Mouse (Mus musculus): ENCODE measurements around the gene Akap6. TPM values are rescaled to one million over a fixed set of nuclear protein-coding genes. Genes with fewer than 3 reads are reported as not detected.

Akap6 gene
- polyA plus RNA-seq, 1 experiment from 2014 or later = 0.41 TPM

DNA sequence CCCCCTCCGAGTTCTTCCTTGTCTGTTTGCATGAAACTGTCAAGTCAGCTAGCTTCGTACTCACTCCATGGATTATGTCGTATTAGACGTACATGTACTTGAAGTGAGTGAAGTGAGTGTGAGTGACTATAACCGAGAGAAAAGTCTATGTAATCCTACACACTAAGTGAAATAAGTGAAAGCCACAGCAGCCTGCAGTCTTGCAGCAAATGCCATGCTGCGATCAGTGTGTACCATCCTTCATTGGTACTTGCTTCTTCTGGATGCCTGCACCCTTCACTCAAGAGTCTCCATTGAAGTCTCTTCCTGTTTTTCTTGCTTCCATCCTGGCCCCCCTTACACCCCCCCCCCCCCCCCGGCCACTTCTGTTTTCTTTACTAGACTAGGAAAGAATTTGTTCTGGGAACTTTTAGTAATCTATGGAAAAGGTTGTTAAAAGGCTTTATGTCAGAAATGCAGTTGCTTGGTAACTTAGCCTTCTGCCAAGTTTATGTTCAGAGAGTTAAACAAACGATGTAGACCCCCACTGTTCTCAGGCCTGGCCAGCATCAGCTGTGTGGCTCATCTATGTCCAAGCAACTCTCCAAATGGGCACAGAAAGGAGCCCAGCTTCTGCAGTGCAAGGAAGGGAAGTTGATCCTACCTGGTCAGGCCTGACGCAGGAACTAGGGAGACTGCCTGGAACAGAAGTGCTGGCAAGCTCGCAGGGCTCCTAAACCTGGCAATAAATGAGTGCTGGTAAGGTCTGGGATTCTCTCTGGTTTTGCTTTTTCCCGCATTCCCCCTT lies 73.5 kb downstream of the Akap6 start:
- no peak overlapping the region for H3K27ac ChIP-seq (ENCODE audit: low read length)
- WGBS = 54% methylated on average over 10 of the region's 11 CpGs
- no peak overlapping the region for H3K4me2 ChIP-seq (replicated peaks; ENCODE audit: low read depth, low read length)
- no peak overlapping the region for H3K4me3 ChIP-seq (ENCODE audit: low read length)
- H3K9ac ChIP-seq (replicated peaks; ENCODE audit: low read length) = no peak overlapping the region
- no peak for ATAC-seq (ENCODE audit: low FRiP score, low TSS enrichment)
- H3K27me3 ChIP-seq (ENCODE audit: insufficient read depth, low read length) = no peaks in the 10 kb centered on the region
- H3K36me3 ChIP-seq (ENCODE audit: insufficient read depth, low read length) = no peaks in the 10 kb centered on the region
- H3K9me3 ChIP-seq (ENCODE audit: low read length) = no peaks in the 10 kb centered on the region
- H3K4me1 ChIP-seq (ENCODE audit: insufficient read depth, low read length) = no peaks in the 10 kb centered on the region

DNA sequence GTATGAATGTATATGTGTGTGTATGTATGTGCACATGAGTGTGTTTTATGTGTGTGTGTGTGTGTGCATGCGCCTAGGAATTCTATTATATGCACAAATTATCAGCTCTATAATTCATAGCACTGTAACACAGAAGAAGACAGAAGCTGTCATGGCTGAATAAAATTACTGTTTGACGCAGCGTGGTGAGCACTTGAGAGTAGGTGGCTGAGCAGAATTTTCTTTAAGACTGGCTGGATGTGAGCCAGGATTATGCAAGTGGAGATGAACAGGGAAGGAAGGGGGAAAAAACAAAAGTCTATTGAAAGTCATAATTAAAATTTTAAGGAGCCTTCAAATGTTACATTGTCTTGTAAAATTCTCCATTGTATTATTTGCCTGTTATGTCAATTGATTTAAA lies 74.7 kb downstream of the Akap6 start:
- Histone ChIP-seq H3K27me3 (ENCODE audit: insufficient read depth, low read length) (no peaks in the 10 kb centered on the region), H3K27ac (ENCODE audit: low read length) (no peak overlapping the region), H3K4me1 (ENCODE audit: insufficient read depth, low read length) (no peaks in the 10 kb centered on the region), H3K36me3 (ENCODE audit: insufficient read depth, low read length) (no peaks in the 10 kb centered on the region), H3K4me3 (ENCODE audit: low read length) (no peak overlapping the region), H3K9me3 (ENCODE audit: low read length) (no peaks in the 10 kb centered on the region), H3K4me2 (replicated peaks; ENCODE audit: low read depth, low read length) (no peak overlapping the region), H3K9ac (replicated peaks; ENCODE audit: low read length) (no peak overlapping the region)
- WGBS = 63% methylated on average over 3 of the region's 3 CpGs
- ATAC-seq (ENCODE audit: low FRiP score, low TSS enrichment) = no peak

DNA sequence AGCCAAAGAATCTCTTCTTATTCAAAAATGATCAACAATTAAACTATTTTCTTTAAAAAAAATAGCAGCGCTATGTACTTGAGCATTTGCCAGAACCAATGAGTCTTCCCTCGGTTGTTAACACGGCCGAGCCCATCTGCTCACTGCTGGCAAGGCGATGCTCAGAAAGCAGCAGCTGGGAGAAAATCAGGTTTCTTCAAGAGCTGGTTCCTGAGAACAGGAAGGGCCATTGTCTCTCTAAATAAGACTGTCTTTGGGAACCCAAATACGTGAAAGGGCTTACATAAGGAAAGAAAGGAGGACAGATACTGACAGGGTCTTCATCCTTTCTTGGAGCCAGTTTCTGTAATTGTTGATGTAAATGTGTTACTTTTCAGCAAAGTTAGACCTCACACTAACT lies 75.2 kb downstream of the Akap6 start:
- Histone ChIP-seq H3K4me3 (ENCODE audit: low read length) (no peak overlapping the region), H3K4me2 (replicated peaks; ENCODE audit: low read depth, low read length) (no peak overlapping the region), H3K36me3 (ENCODE audit: insufficient read depth, low read length) (no peaks in the 10 kb centered on the region), H3K4me1 (ENCODE audit: insufficient read depth, low read length) (no peaks in the 10 kb centered on the region), H3K9me3 (ENCODE audit: low read length) (no peaks in the 10 kb centered on the region), H3K27ac (ENCODE audit: low read length) (no peak overlapping the region), H3K27me3 (ENCODE audit: insufficient read depth, low read length) (no peaks in the 10 kb centered on the region), H3K9ac (replicated peaks; ENCODE audit: low read length) (no peak overlapping the region)
- no peak for ATAC-seq (ENCODE audit: low FRiP score, low TSS enrichment)
- 32% methylated on average over 6 of the region's 6 CpGs for WGBS

DNA sequence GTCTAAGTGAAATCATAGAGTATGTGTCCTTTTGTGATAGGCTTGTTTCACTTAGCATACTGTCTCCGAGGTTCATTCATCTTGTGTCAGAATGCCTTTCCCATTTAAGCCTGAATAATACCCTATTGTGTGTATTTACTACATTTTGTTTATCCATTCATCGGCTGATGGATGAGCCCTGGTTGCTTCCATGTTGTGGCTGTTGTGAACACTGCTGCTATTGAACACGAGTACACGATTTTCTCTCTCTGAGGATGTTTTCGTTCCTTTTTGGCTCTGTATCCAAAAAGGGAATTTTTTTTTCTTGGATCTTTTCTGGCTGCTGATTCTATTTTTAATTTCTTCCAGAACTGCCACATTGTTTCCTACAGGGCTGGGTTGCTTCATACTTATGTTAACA lies 81.0 kb downstream of the Akap6 start:
- Histone ChIP-seq H3K36me3 (ENCODE audit: insufficient read depth, low read length) (no peaks in the 10 kb centered on the region), H3K27me3 (ENCODE audit: insufficient read depth, low read length) (no peaks in the 10 kb centered on the region), H3K9me3 (ENCODE audit: low read length) (no peaks in the 10 kb centered on the region), H3K4me2 (replicated peaks; ENCODE audit: low read depth, low read length) (no peak overlapping the region), H3K9ac (replicated peaks; ENCODE audit: low read length) (no peak overlapping the region), H3K27ac (ENCODE audit: low read length) (no peak overlapping the region), H3K4me3 (ENCODE audit: low read length) (no peak overlapping the region), H3K4me1 (ENCODE audit: insufficient read depth, low read length) (no peaks in the 10 kb centered on the region)
- no peak for ATAC-seq (ENCODE audit: low FRiP score, low TSS enrichment)
- WGBS = 80% methylated on average over 5 of the region's 5 CpGs

DNA sequence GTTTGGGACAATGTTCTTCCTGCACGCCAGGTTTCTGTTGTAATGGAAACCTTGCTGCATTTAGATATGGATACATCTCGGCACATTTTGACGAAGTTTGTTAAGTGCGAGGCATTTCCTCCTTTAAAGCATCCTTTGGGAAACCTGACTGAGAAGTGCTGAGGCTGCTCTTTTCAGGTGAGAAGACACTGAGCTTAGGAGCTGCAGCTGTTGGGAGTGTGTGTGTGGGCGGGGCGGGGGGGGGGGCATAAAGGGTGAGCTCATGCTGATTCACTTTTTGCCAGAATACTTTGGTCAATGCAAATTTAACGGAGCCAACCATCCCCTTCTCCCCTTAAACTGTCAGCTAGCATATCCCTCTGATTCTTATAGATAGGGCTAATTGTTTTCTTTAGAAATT lies 81.9 kb downstream of the Akap6 start:
- H3K27ac ChIP-seq (ENCODE audit: low read length) = no peak overlapping the region
- no peak for ATAC-seq (ENCODE audit: low FRiP score, low TSS enrichment)
- 77% methylated on average over 7 of the region's 7 CpGs for WGBS
- H3K27me3 ChIP-seq (ENCODE audit: insufficient read depth, low read length) = no peaks in the 10 kb centered on the region
- H3K9me3 ChIP-seq (ENCODE audit: low read length) = no peaks in the 10 kb centered on the region
- H3K9ac ChIP-seq (replicated peaks; ENCODE audit: low read length) = no peak overlapping the region
- no peak overlapping the region for H3K4me3 ChIP-seq (ENCODE audit: low read length)
- no peaks in the 10 kb centered on the region for H3K36me3 ChIP-seq (ENCODE audit: insufficient read depth, low read length)
- no peak overlapping the region for H3K4me2 ChIP-seq (replicated peaks; ENCODE audit: low read depth, low read length)
- H3K4me1 ChIP-seq (ENCODE audit: insufficient read depth, low read length) = no peaks in the 10 kb centered on the region

DNA sequence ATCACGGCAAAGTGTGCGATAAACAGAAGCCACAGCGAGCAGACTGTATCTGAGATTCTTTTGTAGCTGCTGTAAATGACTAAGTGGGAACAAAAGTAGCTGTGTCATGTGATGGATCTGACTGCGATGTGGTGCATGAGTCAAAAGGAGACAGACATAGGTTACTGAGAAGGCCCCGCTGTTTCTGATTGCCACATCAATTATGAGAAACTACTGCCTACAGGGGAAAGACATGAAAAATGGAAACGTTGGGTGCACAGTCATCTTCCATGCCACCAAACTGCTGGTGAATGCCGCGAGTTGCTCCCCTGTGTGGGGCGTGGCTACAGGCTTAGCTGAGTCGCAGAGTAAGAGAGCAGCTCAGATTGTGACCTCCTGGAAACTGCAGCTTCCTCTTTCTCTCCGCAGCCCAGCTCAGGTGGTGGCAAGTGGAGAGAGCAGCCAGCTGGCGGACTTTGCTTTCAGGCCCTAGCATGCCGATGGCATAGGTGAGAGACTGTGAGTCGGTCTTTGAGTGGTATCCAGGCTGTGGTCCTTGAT lies 83.8 kb downstream of the Akap6 start:
- Histone ChIP-seq H3K9me3 (ENCODE audit: low read length) (no peaks in the 10 kb centered on the region), H3K4me2 (replicated peaks; ENCODE audit: low read depth, low read length) (peak overlapping the region; percentile 54), H3K27ac (ENCODE audit: low read length) (no peak overlapping the region), H3K4me3 (ENCODE audit: low read length) (peak overlapping the region; percentile 25), H3K9ac (replicated peaks; ENCODE audit: low read length) (peak overlapping the region; percentile 38; the same call in 1 of the 2 replicates), H3K27me3 (ENCODE audit: insufficient read depth, low read length) (no peaks in the 10 kb centered on the region), H3K36me3 (ENCODE audit: insufficient read depth, low read length) (no peaks in the 10 kb centered on the region), H3K4me1 (ENCODE audit: insufficient read depth, low read length) (no peaks in the 10 kb centered on the region)
- ATAC-seq (ENCODE audit: low FRiP score, low TSS enrichment) = 0 out of 2 replicates have a peak, but pooled peaks have one; percentile 59
- WGBS = 14% methylated on average over 14 of the region's 14 CpGs

DNA sequence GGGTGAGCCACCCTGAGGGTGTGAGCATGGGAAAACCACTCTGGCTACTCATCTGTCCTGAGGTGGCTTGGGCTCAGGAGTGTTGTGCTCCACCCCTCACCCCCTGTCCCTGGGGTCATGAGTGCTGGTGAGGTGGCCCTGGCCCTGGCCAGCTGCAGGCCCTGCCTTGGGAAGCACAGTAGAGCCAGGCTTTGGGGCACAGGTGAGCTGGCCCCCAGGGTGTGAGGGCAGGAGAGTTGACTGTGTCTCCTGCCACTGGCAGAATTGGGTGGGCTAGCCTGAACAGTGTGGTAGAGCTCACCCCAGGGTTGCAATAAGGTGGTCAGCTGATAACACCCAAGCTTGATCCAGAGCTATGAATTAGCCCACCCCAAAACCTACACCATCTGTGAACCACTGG lies 86.0 kb downstream of the Akap6 start:
- Histone ChIP-seq H3K4me3 (ENCODE audit: low read length) (no peak overlapping the region), H3K4me1 (ENCODE audit: insufficient read depth, low read length) (no peaks in the 10 kb centered on the region), H3K27me3 (ENCODE audit: insufficient read depth, low read length) (peaks cover 2% of the 10 kb centered on the region; the same call in 1 of the 2 replicates), H3K36me3 (ENCODE audit: insufficient read depth, low read length) (no peaks in the 10 kb centered on the region), H3K27ac (ENCODE audit: low read length) (no peak overlapping the region), H3K4me2 (replicated peaks; ENCODE audit: low read depth, low read length) (no peak overlapping the region), H3K9ac (replicated peaks; ENCODE audit: low read length) (no peak overlapping the region), H3K9me3 (ENCODE audit: low read length) (no peaks in the 10 kb centered on the region)
- ATAC-seq (ENCODE audit: low FRiP score, low TSS enrichment) = peak; percentile 61; the same call in 1 of the 2 replicates

DNA sequence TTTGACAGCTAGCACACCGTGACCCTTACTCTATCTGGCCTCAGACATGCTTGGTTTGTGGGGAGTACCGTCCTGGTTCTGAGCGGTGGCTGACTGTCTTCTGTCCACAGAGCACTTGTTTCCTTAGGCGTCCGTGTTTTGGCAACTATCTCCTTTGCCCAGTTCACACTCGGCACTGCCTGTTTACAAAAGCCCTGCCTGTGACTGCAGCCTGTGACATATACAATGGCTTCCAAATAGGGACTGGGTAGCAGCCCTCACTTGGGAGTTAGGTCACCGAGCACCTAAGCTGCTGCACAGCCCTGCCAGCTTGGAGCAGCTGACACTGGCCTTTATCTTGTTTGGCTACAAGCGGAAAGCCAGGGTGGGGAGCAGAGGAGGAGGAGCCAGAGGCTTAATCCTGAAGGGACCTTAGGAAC lies 91.2 kb downstream of the Akap6 start:
- no peak overlapping the region for H3K4me2 ChIP-seq (replicated peaks; ENCODE audit: low read depth, low read length)
- ATAC-seq (ENCODE audit: low FRiP score, low TSS enrichment) = no peak
- H3K4me3 ChIP-seq (ENCODE audit: low read length) = no peak overlapping the region
- no peaks in the 10 kb centered on the region for H3K4me1 ChIP-seq (ENCODE audit: insufficient read depth, low read length)
- peaks cover 2% of the 10 kb centered on the region; the same call in 1 of the 2 replicates for H3K27me3 ChIP-seq (ENCODE audit: insufficient read depth, low read length)
- H3K9ac ChIP-seq (replicated peaks; ENCODE audit: low read length) = no peak overlapping the region
- no peaks in the 10 kb centered on the region for H3K9me3 ChIP-seq (ENCODE audit: low read length)
- no peaks in the 10 kb centered on the region for H3K36me3 ChIP-seq (ENCODE audit: insufficient read depth, low read length)
- no peak overlapping the region for H3K27ac ChIP-seq (ENCODE audit: low read length)
- WGBS = 23% methylated on average over 8 of the region's 8 CpGs

DNA sequence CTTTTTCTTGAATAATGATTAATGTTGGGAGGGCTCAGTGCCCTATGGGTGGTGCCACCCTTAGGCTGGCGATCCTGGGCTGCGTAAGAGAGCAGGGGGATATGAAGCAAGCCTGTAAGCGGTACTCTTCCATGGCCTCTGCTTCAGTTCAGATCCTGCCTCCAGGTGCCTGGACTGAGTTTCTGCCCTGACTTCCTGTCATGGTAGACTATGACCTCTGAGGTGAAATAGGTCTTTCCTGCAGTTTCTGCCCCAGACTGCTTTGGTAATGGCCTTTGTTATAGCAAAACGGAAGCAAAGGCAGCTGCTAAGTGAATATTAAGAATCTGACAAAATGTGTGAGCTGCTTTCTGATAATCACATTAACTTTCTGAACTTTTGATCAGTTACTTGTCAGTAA lies 94.9 kb downstream of the Akap6 start:
- Histone ChIP-seq H3K4me2 (replicated peaks; ENCODE audit: low read depth, low read length) (no peak overlapping the region), H3K36me3 (ENCODE audit: insufficient read depth, low read length) (no peaks in the 10 kb centered on the region), H3K27ac (ENCODE audit: low read length) (no peak overlapping the region), H3K4me1 (ENCODE audit: insufficient read depth, low read length) (no peaks in the 10 kb centered on the region), H3K27me3 (ENCODE audit: insufficient read depth, low read length) (peaks cover 2% of the 10 kb centered on the region; the same call in 1 of the 2 replicates), H3K4me3 (ENCODE audit: low read length) (no peak overlapping the region), H3K9ac (replicated peaks; ENCODE audit: low read length) (no peak overlapping the region), H3K9me3 (ENCODE audit: low read length) (no peaks in the 10 kb centered on the region)
- no peak for ATAC-seq (ENCODE audit: low FRiP score, low TSS enrichment)
- 82% methylated on average over 4 of the region's 4 CpGs for WGBS

Measured in kidney, embryonic 16.5 days (tissue).